Mouse (Mus musculus) spleen, adult 12 weeks (tissue): ENCODE data around the gene 2810408A11Rik.
A peak's percentile ranks its signal among the peaks of the same experiment; 100 is the strongest.
"Not testable (repeated sequence)": the region's sequence is repeated elsewhere in the genome, so short reads cannot be mapped to it uniquely, and the experiment has no call there.

Experiments
- DNase-seq: peaks from one replicate; pipeline ENCODE4 v3.0.0; 2022; ENCODE audit warnings: low spot score

Gene 2810408A11Rik

DNA sequence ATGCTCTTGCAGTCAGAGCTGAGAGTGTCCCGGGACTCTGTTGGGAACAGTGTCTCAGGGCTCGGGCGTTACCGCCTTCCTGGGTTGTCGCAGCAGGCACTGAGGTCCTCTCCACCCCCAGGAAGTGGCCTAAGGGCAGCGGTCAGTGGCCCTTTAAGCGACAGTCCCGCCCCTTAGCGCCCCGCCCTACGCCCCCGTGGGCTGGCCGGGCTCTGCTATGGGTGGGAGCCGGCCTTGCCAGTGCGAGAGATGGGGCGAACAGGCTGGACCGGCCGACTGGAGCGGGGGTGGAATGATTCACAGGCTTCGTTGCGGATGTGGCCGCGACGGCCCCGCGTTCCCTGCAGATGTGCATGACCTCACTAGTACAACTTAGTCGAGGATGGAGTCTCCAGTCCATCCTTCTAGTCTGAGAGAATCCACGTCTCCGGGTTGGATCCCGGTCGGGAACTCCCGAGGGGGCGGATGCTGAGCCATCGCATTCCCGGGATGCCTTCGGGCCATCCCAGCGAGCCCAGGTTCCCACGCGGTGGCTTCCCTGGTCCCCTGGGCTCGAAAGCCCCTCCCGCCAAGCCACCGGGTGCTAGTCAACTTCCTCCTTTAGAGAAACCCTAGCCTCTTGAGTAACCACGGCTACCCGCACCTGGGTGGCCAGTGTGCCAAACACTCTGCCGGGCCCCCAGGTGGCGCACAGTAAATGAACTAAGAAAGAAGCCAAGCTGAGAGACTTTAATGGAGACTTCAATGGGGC lies 19.8 kb downstream of the 2810408A11Rik start, which contains the start of gene Kctd11:
Kctd11 (minus strand) TSS at position 554 of the 751 bp plus-strand sequence.
- peak; percentile 64 for DNase-seq

- peak; percentile 69 for DNase-seq
Observed at GRCm38 (mm10) chr11:69880506-69880852, 20.3 kb downstream of the 2810408A11Rik start.

DNA sequence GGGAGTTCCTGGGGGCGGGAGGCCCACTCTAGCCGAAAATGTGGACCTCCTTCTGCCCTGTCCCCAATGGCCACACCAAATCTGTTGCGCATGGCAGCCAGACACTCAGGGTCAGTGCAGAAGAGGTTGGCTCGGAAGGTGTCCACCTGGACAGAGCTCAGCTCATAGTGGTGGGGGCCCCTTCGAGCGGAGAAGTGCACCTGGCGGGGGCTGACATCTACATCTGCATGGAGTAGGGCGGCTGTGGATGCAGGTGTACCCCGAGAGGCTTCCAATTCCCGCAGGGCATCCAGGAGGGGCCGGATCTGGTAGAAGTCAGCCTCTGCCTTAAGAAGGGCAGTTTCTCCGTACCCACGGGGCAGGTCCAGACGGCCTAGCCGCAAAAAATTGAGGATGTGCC lies 21.1 kb downstream of the 2810408A11Rik start:
- no peak for DNase-seq

- no peak for DNase-seq
Observed at GRCm38 (mm10) chr11:69878952-69879351, 21.8 kb downstream of the 2810408A11Rik start.

DNA sequence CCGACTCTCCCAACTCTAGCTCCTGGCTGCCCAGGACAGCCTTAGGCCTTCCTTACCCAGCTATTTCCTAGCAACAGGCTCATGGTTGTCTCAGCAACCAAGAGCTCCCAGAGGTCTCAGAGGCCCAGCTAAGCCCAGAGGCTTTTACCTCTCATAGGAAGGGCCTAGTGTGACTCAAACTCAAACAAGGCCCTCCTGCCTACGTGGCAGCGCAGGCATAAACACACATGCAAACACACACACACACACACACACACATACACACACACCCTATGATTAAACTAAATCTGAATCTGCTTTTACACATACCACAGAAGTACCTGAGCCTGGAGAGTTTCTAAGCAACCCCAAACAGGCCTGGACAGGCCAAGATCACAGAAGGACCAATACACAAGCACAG lies 22.4 kb downstream of the 2810408A11Rik start:
- no peak for DNase-seq

- no peak for DNase-seq
Observed at GRCm38 (mm10) chr11:69877878-69878277, 22.9 kb downstream of the 2810408A11Rik start, which contains the start of gene Tmem95. Gene Tmem95 (minus strand): TSS chr11:69878018.

DNA sequence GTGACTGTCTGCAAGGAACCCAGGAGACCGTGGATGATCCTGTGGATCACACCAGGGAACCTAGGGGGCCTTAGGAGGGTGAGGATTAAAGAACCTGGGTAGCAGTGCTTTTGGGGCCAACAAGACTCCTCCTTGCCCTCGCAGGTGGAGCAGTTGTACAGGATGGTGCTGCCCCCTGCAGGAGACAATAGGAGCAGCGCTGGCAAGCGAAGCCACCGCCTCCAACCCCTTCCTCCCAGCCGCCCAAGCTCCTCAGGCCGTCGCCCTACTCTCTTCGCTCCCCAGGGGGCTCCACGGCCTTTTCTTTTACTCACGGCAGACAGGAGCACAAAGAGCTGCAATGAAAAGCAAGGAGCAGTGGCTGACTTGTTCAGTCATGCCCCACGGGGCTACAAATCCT lies 23.9 kb downstream of the 2810408A11Rik start:
- DNase-seq: peak; percentile 78

GRCm38 (mm10) chr11:69876186-69876585 lies 24.6 kb downstream of the 2810408A11Rik start:
- no peak for DNase-seq

DNA sequence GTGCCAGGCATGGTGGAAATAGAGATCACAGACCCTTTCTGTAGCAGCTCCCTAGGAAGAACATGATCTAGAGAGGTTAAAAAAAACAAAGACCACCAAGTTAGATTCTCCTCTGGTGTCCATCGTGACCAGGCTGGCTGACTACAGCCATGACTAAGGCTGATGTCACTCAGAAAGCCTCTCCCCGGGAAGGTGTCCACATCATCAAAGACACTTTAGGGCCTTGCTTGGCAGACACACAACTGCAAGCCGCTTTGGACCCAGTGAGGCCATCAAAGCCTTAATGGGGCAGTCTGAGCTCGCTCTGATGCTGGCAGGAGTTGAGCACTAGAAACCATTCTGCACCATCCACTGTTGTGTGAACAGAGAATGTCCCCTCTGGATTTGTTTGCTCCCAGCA lies 28.3 kb downstream of the 2810408A11Rik start:
- no peak for DNase-seq

DNA sequence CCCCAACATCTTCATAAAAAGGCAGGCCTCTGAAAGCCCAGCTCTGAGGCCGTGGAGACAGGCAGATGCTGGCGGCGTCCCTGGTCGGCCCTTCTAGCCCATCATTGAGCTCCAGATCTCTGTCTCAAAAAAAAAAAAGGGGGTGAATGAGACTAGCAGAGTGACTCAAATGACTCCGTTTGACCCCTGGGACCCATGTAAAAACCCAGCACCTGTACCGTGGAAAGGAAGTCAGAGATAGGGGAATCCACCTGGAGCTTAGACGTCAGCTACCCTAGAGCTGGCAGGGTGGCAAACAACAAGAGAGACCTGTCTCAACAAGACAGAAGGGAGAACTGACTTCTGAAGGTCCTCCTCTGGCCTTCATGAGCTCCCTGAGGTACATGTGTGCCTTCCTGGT lies 29.0 kb downstream of the 2810408A11Rik start:
- DNase-seq: no peak

DNA sequence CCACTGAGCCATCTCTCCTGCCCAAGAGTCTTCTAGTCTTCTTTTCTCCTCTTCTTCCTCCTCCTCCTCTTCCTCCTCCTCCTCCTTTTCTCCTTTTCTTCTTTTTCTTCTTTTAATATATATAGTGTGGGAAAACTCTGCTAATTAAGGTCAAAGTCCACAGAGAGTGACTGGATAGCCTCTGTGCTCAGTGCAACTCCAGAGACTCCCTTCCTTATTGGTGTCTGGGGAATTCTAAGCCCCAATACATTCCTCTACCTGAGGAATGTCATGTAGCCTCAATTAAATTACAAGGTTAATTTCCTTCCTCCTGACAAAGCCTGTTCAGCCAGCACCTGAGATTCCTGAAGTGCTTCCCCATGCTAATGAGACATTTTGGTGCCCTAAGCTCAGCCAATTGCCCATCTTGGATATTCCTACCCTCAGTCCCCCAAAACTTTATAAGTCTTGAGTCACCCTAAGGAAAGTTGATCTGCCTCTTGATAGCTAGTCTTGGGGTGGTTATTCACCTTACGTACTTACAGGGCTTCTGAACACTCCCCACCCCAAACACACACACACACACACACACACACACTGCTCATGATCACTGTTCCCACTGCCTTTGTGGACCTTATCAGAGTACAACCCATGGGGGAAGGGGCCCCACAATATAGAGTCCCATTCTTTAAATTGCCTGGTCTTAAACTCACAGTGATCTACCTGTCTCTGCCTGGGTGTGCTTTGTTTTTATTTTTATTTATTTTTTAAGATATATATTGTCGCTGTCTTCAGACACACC lies 30.3 kb downstream of the 2810408A11Rik start:
- no peak for DNase-seq

GRCm38 (mm10) chr11:69867335-69867734 lies 33.5 kb downstream of the 2810408A11Rik start:
- DNase-seq: no peak

- DNase-seq: no peak
Observed at GRCm38 (mm10) chr11:69865561-69865960, 35.2 kb downstream of the 2810408A11Rik start.

DNA sequence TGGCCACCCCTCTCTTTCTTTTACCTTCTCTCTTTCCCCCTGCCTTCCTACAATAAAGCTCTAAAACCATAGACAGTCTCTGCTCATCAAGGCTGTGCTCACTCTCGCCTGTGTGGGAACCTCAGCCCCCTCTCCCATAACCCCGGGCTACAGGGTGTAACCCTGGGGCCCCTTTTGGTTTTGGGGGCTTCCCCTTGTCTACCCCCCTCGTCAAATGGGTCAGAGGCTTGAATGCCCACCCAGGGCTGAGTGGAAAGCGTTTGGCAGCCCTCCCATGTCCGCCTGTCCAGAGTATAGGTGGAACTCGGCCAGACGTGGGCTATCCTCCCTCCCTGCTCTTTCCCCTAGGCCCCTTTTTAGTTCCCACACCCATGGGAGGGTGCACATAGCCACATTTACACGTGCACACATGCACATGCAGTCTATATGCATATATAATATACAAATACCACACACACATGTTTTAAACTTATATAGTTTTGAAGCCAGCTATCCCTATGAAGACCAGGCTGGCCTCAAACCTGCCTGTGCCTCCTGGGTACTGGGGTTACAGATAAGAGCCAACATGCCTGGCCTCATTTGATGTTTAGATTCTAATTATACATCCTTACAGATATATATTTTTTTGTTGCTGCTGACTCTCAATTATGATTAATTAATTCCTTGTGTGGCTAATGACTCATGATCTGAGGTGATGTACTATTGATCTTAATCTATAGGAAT lies 36.5 kb downstream of the 2810408A11Rik start:
- DNase-seq: no peak

DNA sequence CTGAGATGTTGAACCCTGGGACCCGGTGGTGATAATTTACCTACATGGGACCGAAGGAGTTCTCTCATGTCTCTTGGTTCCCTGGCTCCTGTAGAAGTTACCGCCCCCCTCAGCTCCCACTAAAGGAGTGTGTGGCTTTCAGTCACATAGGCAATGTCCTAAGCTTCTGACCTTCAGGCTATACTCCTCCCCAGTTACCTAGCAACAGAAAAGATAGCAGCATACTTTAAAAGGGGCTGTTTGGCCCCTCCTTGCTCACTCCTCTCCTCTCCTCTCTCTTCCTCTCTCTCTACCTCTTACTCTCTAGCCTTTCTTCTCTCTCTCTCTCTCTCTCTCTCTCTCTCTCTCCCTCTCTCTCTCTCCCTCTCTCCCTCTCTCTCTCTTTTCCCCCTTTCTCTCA lies 37.1 kb downstream of the 2810408A11Rik start:
- not testable (repeated sequence) for DNase-seq

DNA sequence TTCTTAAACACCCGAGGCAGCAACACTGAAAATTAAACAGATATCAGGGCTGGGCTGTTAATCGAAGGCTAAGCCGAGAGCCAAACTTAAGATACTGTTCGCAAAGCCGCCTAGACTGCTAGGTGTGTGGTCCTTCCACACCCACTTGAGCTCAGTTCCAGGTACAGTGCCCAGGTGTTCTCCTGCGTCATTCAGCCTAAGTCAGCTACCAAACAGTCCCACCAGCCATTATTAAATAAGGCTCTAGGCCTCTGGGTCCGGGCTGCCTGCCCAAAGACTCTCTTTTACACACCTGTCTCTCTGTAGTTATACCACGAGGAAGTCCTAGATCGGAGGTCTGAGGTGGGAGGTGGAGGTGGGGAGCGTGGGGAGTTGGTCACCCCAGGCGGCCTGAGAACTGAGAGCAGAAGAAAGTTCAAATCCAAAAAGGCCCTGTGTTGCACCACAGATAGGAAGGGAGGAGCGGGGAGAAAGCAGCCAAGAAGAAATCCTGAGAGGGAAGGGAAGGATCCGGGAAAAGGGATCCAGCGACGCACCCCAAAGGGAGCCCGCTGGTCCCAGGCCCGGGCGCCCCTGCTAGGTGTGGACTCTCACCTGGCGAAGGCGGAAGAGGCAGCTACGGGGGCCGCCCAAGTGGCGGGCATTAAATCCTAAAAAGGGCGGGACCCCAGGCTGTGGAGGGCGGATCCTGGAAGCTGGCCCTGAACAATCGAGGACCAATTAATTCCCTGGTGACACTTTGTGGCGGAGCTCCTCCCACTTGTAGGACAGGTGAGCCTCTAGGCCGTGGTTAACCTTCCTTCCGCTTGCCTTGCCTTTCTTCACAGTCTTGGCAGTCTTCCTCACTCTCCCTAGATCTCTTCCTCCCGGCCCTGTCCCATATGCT lies 42.4 kb downstream of the 2810408A11Rik start, which contains the start of gene Tnk1:
Tnk1 (minus strand) TSS at position 618 of the 886 bp plus-strand sequence.
- peak; percentile 1 for DNase-seq

DNA sequence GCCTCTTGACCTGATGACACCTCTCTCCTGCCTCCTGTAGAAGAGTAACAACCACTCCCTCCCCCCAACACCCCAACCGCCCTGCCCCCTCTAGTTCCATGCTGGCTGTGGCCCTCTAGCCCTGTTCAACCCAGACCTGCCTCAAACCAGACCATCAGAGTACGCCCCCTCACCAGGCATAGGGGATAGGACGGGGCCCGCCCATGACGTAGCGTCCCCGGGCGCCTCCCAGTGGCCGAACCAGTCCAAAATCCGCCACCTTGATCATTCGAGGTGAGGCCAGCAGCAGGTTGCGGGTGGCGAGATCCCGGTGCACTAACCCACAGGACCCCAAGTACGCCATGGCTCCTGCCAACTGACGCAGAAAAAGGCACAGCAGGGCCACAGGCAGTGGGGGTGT lies 45.4 kb downstream of the 2810408A11Rik start:
- DNase-seq: no peak

DNA sequence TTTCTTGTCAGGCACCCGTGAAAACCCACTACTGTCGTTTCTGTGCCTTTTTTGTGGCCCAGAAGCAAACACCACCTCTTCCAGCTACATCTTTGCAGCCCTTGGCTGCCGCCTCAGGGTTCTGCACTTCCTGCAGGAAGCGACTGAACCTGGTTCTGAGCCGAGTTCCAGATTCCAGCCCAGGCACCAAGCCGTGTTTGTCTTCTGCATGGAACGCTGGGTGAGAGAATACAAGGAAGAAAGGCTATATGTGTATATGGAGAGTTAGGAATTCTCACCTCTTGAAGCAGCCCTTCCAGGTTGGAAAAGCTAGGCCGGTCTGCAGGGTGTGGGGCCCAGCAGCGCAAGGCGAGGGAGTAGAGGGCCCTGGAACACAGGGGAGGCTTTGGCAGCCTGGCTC lies 46.1 kb downstream of the 2810408A11Rik start:
- DNase-seq: no peak

- peak; percentile 81 for DNase-seq
Observed at GRCm38 (mm10) chr11:69853994-69854393, 46.8 kb downstream of the 2810408A11Rik start.

DNA sequence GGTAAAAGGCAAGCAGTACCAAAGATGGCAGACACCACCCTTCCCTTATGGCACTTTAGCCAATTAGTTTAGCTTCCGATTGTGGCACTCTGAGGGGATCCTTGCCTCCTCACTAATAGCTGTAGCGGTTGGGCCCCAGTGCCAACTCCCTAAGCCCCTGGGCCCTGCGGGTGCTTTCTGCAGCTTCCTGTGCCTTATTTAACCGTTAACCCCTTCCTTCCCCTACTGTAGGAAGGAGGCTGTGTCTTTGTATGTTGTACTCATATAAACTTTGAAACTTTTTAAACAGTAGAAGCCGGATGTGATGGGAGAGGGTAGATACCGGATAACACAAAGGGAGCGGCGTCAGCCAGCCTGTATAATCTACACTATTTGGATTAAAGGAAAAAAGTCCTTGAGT lies 50.0 kb downstream of the 2810408A11Rik start:
- no peak for DNase-seq

GRCm38 (mm10) chr11:69849884-69850283 lies 50.9 kb downstream of the 2810408A11Rik start:
- DNase-seq: no peak
